Mouse (Mus musculus) embryo, embryonic 11 days (tissue): ENCODE data around the gene Sema3a.
"Not testable (repeated sequence)": the region's sequence is repeated elsewhere in the genome, so short reads cannot be mapped to it uniquely, and the experiment has no call there.

Experiments used
- DNase-seq: peaks from one replicate; pipeline ENCODE4 v3.0.0-alpha.2; 2015

Sema3a gene

DNA sequence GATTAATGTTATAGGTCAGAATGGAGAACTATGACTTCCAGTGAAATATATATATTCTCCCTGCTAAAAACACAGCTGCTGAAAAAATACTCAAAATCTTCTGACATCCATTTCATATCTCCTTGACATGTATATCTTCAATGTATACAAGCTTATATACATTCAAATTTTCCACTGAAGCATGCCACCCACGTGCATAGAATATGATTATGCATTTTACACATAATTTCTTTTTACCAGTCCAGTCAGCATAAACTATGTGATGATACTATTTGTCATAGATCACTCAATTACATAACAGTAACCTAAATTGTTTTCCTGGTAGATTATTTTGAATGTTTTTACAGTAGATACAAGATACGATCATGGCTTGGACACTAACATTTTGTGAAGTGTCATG, 306.6 kb downstream of the Sema3a start:
- DNase-seq = no peak

- no peak for DNase-seq
Observed at GRCm38 (mm10) chr5:13432574-13432973, 307.4 kb downstream of the Sema3a start.

DNA sequence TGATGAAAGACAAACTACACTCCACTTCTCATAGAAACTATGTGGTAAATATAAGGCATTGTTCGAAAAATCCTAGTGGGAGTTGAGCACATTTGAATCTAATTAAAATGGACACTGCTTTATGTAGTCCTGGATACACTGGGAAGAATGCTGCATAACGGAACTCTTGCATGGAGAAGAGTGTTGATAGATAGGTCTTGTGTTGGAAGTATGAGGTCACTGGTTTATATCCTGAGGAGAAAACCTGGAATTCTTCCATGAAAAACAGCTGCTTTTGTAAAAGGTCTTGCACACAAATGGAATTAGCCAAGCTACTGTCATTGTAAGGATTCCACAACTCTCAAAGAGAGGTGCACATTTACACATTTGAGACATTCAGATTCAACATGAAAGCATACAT, 308.1 kb downstream of the Sema3a start:
- no peak for DNase-seq

DNA sequence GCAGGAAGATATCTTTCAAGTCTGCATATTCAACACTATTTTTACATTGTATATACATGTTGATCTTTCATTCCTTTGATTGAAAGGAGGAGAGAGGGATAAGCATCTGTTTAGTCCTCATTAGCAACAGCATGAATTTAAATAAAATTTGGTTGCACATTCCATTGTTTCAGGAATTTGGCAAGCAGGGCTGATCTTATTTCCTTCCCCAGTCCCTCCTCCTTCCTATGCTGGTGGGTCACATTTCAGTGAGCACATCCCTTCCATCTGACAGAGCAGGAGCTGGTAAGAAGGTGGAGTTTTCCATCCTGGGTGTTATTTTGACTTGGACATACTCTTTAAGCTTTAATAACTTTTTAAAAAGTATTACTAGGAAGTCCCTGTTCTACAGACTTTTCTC, 315.9 kb downstream of the Sema3a start:
- DNase-seq = no peak

DNA sequence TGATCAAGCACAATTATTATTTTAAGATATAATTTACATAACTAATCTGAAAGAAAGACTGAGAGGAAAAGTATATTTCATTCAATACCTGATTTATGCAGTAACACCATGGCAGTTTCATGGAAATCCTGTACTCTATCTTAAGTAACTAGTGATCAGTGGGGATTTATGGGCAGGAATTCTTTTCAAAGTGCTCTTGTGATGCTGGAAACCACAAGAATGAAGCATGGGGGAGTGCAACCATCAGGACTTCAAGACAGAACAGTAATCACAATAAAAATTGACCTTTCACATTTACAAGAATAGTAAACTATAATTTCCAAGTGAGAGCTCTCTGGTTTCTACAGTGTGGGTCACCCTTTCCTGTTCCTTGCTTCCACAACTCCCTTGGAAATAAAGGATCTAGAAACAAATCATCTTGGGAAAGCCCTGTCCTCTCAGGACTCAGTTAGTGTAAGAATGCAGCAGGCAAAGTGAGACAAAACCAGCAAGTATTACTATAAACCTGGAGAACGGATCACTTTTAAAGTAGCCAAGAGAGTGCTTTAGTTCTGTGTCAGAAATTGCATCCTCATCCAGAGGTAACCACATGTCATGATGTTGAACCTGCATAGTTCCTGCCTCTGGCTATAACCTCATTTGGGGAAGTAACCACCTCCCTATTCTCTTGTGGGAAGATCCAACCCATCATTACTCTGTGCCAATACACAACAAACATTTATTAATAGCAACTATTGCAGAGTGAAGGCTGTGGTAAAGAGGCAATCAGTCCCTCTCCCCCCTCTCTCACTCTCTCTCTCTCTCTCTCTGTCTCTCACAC, 335.2 kb downstream of the Sema3a start:
- no peak for DNase-seq

GRCm38 (mm10) chr5:13468856-13469255, 343.6 kb downstream of the Sema3a start:
- DNase-seq = no peak

DNA sequence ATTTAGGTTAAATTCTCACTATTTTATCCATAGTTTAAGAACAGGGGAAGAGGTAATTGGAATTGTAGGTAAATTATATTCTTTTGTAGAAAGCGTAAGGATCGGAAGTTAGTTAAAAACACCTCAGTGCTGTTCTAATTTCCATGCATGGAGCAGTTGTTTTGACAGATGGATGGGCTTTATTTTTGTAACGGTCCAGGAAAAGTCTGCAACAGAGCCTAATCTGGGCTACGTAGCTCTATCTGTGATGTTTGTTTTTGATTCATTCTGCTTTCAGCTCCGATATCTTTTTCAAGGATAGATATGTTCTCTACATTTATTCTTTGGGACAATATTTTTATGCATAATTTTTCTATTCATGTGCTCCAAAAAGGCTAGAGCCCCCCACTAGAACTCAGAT, 344.2 kb downstream of the Sema3a start:
- no peak for DNase-seq

DNA sequence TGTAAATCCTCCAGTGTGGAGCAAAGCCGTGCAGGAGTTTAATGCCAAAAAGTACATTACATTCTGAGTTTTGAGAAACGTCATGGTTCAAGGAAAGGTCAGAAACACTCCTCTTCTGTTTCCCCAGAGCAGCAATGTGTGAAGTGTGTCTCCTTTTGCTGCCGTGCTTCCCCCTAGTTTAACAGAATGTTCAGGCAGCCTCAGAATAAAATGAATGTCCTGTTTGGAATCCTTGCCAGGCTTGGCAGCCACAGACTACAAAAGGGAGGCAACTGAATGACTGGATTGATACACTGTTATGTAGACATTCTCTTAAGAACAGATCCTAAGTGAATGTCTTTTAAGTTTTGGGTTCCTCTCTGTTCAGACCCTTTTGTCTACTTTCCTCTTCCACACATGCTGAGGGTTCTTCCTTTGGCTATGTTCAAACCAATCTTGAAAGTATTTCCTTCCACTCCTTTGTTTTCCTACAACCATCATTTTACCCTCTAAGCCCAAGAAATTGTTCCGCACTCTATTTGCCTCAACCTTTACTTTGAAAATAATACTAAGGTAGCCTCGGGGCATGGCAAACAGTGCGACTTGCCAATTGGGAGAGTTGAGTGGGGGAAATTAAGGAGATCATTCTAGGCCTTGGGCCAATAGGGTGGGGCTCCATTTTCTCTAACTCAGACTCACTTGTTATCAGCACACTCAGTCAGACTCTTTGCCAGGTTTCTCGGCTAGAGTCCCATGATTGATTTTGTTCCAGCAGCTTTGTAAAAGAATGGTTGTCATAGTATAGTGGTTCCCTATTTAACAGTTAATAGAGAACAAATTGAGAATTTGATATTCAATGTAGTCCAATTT, 345.1 kb downstream of the Sema3a start:
- DNase-seq = peak; percentile 20

DNA sequence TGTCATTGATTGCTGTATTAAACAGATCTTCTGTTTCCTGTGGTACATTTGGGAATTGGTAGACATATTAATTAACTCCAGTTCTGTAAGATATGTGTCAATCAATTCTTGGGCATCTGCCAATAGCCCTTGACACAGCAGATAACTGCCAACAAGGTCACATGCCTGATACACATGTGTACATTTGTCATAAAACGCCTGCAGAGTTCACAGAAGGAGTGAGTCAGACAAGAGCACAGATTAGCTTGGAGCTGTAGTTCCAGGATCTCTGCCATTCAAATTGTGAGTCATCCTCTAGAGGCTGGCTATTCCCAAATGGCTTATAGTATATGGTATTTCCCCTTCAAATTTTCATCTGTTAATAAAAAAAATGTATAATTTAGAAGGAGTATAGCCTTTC, 352.4 kb downstream of the Sema3a start:
- no peak for DNase-seq

DNA sequence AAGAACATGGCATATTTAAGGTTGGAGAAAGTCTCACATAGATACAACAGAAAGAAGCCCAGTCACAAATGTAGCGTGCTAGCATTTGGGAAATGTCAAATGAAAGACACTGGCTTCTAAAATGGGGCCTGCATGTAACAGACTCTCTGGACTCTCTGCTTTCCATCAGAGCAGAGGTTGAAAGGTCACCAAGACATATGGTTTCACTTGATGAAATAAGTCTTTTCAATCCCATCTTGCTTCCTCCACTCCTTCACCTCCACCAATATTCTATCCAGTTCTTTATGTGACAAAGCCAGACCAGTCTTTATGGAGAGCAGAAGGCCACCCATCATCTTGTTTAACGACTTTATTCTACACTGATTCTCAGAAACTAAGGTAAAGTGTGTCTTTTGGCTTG, 363.5 kb downstream of the Sema3a start:
- DNase-seq = peak; percentile 73

GRCm38 (mm10) chr5:13495967-13496366, 370.8 kb downstream of the Sema3a start:
- DNase-seq = not testable (repeated sequence)

GRCm38 (mm10) chr5:13499835-13500234, 374.6 kb downstream of the Sema3a start:
- no peak for DNase-seq

GRCm38 (mm10) chr5:13505839-13506499, 380.8 kb downstream of the Sema3a start:
- DNase-seq = no peak

- DNase-seq = no peak
Observed at GRCm38 (mm10) chr5:13509163-13509562, 383.9 kb downstream of the Sema3a start.

- no peak for DNase-seq
Observed at GRCm38 (mm10) chr5:13517018-13517417, 391.8 kb downstream of the Sema3a start.

GRCm38 (mm10) chr5:13525597-13525996, 400.4 kb downstream of the Sema3a start:
- no peak for DNase-seq

DNA sequence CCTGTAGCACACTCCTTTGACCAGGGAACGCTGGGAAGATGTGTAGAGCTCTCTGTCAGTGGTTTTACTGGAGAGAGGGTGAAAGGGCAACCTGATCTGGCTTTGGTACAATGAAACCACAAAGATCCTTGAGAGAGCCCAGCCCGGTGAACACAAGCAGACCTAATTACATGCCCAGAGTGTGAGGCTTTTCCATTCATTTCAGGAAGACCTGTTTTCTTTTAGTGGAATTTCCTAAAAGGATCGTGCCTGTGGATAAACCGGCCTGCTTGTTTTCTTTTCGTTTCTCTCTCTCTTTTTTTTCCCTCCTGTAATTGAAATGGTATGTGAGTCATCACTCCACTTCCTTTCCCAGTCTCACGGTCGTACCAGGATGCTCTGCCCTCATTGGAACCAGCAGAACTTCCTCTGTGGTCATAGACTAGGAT, 401.8 kb downstream of the Sema3a start:
- peak; percentile 59 for DNase-seq

- DNase-seq = peak; percentile 65
Observed at GRCm38 (mm10) chr5:13529226-13529625, 404.0 kb downstream of the Sema3a start.

- peak; percentile 65 for DNase-seq
Observed at GRCm38 (mm10) chr5:13547472-13548209, 422.4 kb downstream of the Sema3a start.

GRCm38 (mm10) chr5:13548210-13548554, 423.0 kb downstream of the Sema3a start:
- no peak for DNase-seq

GRCm38 (mm10) chr5:13549080-13549479, 423.9 kb downstream of the Sema3a start:
- DNase-seq = no peak

- no peak for DNase-seq
Observed at GRCm38 (mm10) chr5:13550953-13551352, 425.7 kb downstream of the Sema3a start.

GRCm38 (mm10) chr5:13557257-13557656, 432.0 kb downstream of the Sema3a start:
- no peak for DNase-seq
